Mouse (Mus musculus): ENCODE measurements around the gene Syt14.

GRCm38 (mm10) chr1:193003953-193004352 lies 31.6 kb downstream of the Syt14 start:
- TF ChIP-seq CTCF (IDR thresholded peaks at IDR 0.05; ENCODE audit: low read depth, low read length) (no peak), POLR2A (IDR thresholded peaks at IDR 0.05; ENCODE audit: insufficient read depth, low read length) (no peak)
